Mouse (Mus musculus) 3T3-L1 (cell line): ENCODE data around the gene Ctnnb1.
A peak's percentile ranks its signal among the peaks of the same experiment; 100 is the strongest.

Experiments
- DNase-seq: peaks from one replicate; pipeline ENCODE4 v3.0.0-alpha.2; 2015; ENCODE audit warnings: low read depth, low spot score

Gene Ctnnb1

GRCm38 (mm10) chr9:121000641-121001320 is 71.8 kb downstream of the Ctnnb1 start:
- DNase-seq, result peak; percentile 10

- peak; percentile 5 for DNase-seq
Measured at GRCm38 (mm10) chr9:121001681-121002540, 72.9 kb downstream of the Ctnnb1 start.

- DNase-seq, result peak; percentile 50
Measured at GRCm38 (mm10) chr9:121005961-121006360, 76.9 kb downstream of the Ctnnb1 start.
